Mouse (Mus musculus) limb, embryonic 15.5 days (tissue): Measurements from ENCODE around the gene Zbtb17. TPM values are rescaled to one million over a fixed set of nuclear protein-coding genes. Genes with fewer than 3 reads are reported as not detected.
A peak's percentile ranks its signal among the peaks of the same experiment; 100 is the strongest.

Experiments used
- ATAC-seq: fragments of 200-750 bp; cut with Nextera tagmentation; 2 replicates; pipeline ENCODE4 v1.8.0; 2017; ENCODE audit warnings: low read depth, moderate TSS enrichment; ENCODE audit not compliant: insufficient number of reproducible peaks, low FRiP score, low TSS enrichment
- H3K27ac ChIP-seq: fragments of 300-500 bp; sonication (generic); 2 replicates; pipeline ENCODE4 v1.5.1; 2015; ENCODE audit warnings: moderate library complexity, mild to moderate bottlenecking, inconsistent platforms
- H3K27me3 ChIP-seq: fragments of 300-500 bp; sonication (generic); 2 replicates; pipeline ENCODE4 v1.6.1; 2015; ENCODE audit warnings: inconsistent platforms
- H3K36me3 ChIP-seq: fragments of 300-500 bp; sonication (generic); 2 replicates; pipeline ENCODE4 v1.6.1; 2015; ENCODE audit warnings: inconsistent platforms
- H3K4me1 ChIP-seq: fragments of 300-500 bp; sonication (generic); 2 replicates; pipeline ENCODE4 v1.6.1; 2015; ENCODE audit warnings: inconsistent platforms
- H3K4me2 ChIP-seq: fragments of 300-500 bp; sonication (generic); 2 replicates; pipeline ENCODE4 v1.6.1; 2015; ENCODE audit warnings: mild to moderate bottlenecking, inconsistent platforms
- H3K4me3 ChIP-seq: fragments of 300-500 bp; sonication (generic); 2 replicates; pipeline ENCODE4 v1.5.1; 2015; ENCODE audit warnings: mild to moderate bottlenecking, inconsistent platforms
- H3K9ac ChIP-seq: fragments of 300-500 bp; sonication (generic); 2 replicates; pipeline ENCODE4 v1.6.1; 2015; ENCODE audit warnings: inconsistent platforms
- H3K9me3 ChIP-seq: fragments of 300-500 bp; sonication (generic); 2 replicates; pipeline ENCODE4 v1.6.1; 2016; ENCODE audit warnings: inconsistent platforms
- WGBS: fragments of 180-500 bp; shearing (Covaris S2); methylation state at CpG from one replicate; pipeline ENCODE4 v1.1.7; 2015; 5-methylcytosine and 5-hydroxymethylcytosine counted together
- polyA plus RNA-seq: library from polyadenylated mRNA; unstranded; fragments of >200 nt; fragmentation: Nextera tagmentation; extraction: Ambion mirVana; gene quantifications from 2 replicates; pipeline ENCODE4 v1.2.1, GENCODE M21; 2015

The Zbtb17 gene
- polyA plus RNA-seq, 1 experiment from 2014 or later = 31.2 TPM

DNA sequence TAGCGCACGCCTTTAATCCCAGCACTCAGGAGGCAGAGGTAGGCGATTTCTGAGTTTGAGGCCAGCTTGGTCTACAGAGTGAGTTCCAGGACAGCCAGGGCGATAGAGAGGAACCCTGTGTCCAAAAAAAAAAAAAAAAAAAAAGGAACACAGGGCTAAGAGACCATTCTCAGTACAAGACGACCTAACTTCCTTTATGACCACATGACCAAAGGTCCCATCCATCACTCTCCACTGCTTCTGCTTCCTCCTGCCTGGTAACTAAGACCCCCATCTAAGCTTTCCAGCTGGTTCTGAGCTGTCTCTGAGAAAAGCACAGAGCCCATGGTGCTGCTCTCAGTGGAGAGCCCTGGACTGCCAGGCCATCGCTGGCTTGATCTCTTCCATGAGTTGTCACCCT is 67.7 kb downstream of the Zbtb17 start:
- Histone ChIP-seq H3K9ac (no peak overlapping the region), H3K4me3 (no peak overlapping the region), H3K27ac (no peak overlapping the region), H3K36me3 (peaks cover 30% of the 10 kb centered on the region), H3K4me2 (no peak overlapping the region), H3K9me3 (no peaks in the 10 kb centered on the region), H3K27me3 (no peaks in the 10 kb centered on the region), H3K4me1 (peaks cover 6% of the 10 kb centered on the region)
- ATAC-seq = no peak
- 74% methylated on average over 6 of the region's 6 CpGs for WGBS

DNA sequence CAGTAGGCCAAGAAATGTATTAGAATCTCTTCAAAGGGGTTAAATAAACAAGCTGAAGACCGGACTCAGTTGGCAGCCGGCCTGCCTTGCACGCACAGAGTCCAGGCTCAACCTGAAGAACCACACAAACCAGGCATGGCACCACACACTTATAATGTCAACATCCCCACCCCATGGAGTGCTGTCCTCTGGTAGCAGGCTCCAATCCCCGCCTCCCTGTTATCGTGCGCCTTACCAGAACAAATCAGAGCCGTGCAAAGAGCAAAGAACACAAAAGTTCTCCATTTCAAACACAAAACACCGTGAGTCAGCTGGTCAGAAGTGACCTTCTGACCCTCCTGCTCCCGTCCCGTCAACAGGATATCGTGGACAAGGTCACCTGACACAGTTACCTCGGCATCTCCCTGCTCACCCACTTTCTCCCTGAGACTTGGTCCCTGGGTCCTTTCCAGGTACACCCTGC is 69.8 kb downstream of the Zbtb17 start:
- Histone ChIP-seq H3K4me2 (no peak overlapping the region), H3K9ac (no peak overlapping the region), H3K27me3 (no peaks in the 10 kb centered on the region), H3K36me3 (peaks cover 46% of the 10 kb centered on the region), H3K9me3 (no peaks in the 10 kb centered on the region), H3K4me1 (peaks cover 6% of the 10 kb centered on the region; the same call in 1 of the 2 replicates), H3K4me3 (no peak overlapping the region), H3K27ac (0 out of 2 replicates have a peak overlapping the region, but pooled peaks have one; percentile 0)
- ATAC-seq = no peak
- 59% methylated on average over 12 of the region's 12 CpGs for WGBS

Other genes with a start within 250 kb of the Zbtb17 start
- gene Rsg1, start 230.7 kb upstream of the Zbtb17 start, polyA plus RNA-seq = 6.0 and 6.4 TPM in 2 replicates
- 16.3 and 19.7 TPM in 2 replicates for gene Arhgef19, start 205.2 kb upstream of the Zbtb17 start, polyA plus RNA-seq
- 6.2 and 6.5 TPM in 2 replicates for gene Epha2, start 143.4 kb upstream of the Zbtb17 start, polyA plus RNA-seq
- gene Fam131c, start 76.4 kb upstream of the Zbtb17 start, polyA plus RNA-seq = 1.6 and 1.9 TPM in 2 replicates
- 0.33 and 1.2 TPM in 2 replicates for gene Clcnka, start 45.9 kb upstream of the Zbtb17 start, polyA plus RNA-seq
- gene Clcnkb, start 28.6 kb upstream of the Zbtb17 start, polyA plus RNA-seq = not detected in 2 replicates
- gene Hspb7, start 23.9 kb upstream of the Zbtb17 start, polyA plus RNA-seq = 1.7 and 5.4 TPM in 2 replicates
- gene Srarp, start 8.5 kb upstream of the Zbtb17 start, polyA plus RNA-seq = not detected in 2 replicates
- 7.2 and 9.0 TPM in 2 replicates for gene Spen, start 93.9 kb downstream of the Zbtb17 start, polyA plus RNA-seq
- gene Fblim1, start 161.4 kb downstream of the Zbtb17 start, polyA plus RNA-seq = 27.1 and 29.3 TPM in 2 replicates
- 0.20 and 0.29 TPM in 2 replicates for gene Tmem82, start 174.0 kb downstream of the Zbtb17 start, polyA plus RNA-seq
- 0.14 and 0.52 TPM in 2 replicates for gene Slc25a34, start 179.2 kb downstream of the Zbtb17 start, polyA plus RNA-seq
- 5.8 and 6.5 TPM in 2 replicates for gene Plekhm2, start 220.2 kb downstream of the Zbtb17 start, polyA plus RNA-seq
- 0.45 TPM in 1 of 2 replicates, not detected in the other for gene Rsc1a1, start 240.9 kb downstream of the Zbtb17 start, polyA plus RNA-seq